Mouse (Mus musculus): ENCODE measurements around the gene Cdk14.
"Not testable (repeated sequence)": the region's sequence is repeated elsewhere in the genome, so short reads cannot be mapped to it uniquely, and the experiment has no call there.

Gene Cdk14

GRCm38 (mm10) chr5:5265861-5266786 is 154.0 kb downstream of the Cdk14 start:
- DNase-seq (ENCODE audit: low read depth, low spot score): peak; percentile 49

- DNase-seq (ENCODE audit: low read depth, low spot score): no peak
These were observed 154.7 kb downstream of the Cdk14 start for GRCm38 (mm10) chr5:5265401-5265841.

- no peak for DNase-seq (ENCODE audit: low read depth, low spot score)
These were observed 155.4 kb downstream of the Cdk14 start for GRCm38 (mm10) chr5:5264712-5265111.

- DNase-seq (ENCODE audit: low read depth, low spot score): no peak
These were observed 158.3 kb downstream of the Cdk14 start for GRCm38 (mm10) chr5:5261725-5262296.

GRCm38 (mm10) chr5:5260966-5261724 is 159.0 kb downstream of the Cdk14 start:
- DNase-seq (ENCODE audit: low read depth, low spot score): no peak

GRCm38 (mm10) chr5:5260309-5260708 is 159.8 kb downstream of the Cdk14 start:
- no peak for DNase-seq (ENCODE audit: low read depth, low spot score)

GRCm38 (mm10) chr5:5254391-5254790 is 165.7 kb downstream of the Cdk14 start:
- DNase-seq (ENCODE audit: low read depth, low spot score): no peak

GRCm38 (mm10) chr5:5253177-5253576 is 166.9 kb downstream of the Cdk14 start:
- DNase-seq (ENCODE audit: low read depth, low spot score): no peak

GRCm38 (mm10) chr5:5247671-5248070 is 172.4 kb downstream of the Cdk14 start:
- no peak for DNase-seq (ENCODE audit: low read depth, low spot score)

GRCm38 (mm10) chr5:5246534-5247175 is 173.5 kb downstream of the Cdk14 start:
- DNase-seq (ENCODE audit: low read depth, low spot score): no peak

GRCm38 (mm10) chr5:5245182-5245581 is 174.9 kb downstream of the Cdk14 start:
- no peak for DNase-seq (ENCODE audit: low read depth, low spot score)

GRCm38 (mm10) chr5:5243648-5244047 is 176.5 kb downstream of the Cdk14 start:
- DNase-seq (ENCODE audit: low read depth, low spot score): no peak

GRCm38 (mm10) chr5:5242704-5243103 is 177.4 kb downstream of the Cdk14 start:
- DNase-seq (ENCODE audit: low read depth, low spot score): no peak

- no peak for DNase-seq (ENCODE audit: low read depth, low spot score)
These were observed 179.0 kb downstream of the Cdk14 start for GRCm38 (mm10) chr5:5241088-5241487.

- DNase-seq (ENCODE audit: low read depth, low spot score): no peak
These were observed 180.0 kb downstream of the Cdk14 start for GRCm38 (mm10) chr5:5240121-5240520.

- DNase-seq (ENCODE audit: low read depth, low spot score): not testable (repeated sequence)
These were observed 185.2 kb downstream of the Cdk14 start for GRCm38 (mm10) chr5:5234935-5235334.

GRCm38 (mm10) chr5:5226966-5227365 is 193.1 kb downstream of the Cdk14 start:
- no peak for DNase-seq (ENCODE audit: low read depth, low spot score)

- no peak for DNase-seq (ENCODE audit: low read depth, low spot score)
These were observed 208.4 kb downstream of the Cdk14 start for GRCm38 (mm10) chr5:5211780-5212135.

- no peak for DNase-seq (ENCODE audit: low read depth, low spot score)
These were observed 208.9 kb downstream of the Cdk14 start for GRCm38 (mm10) chr5:5211034-5211779.

- no peak for DNase-seq (ENCODE audit: low read depth, low spot score)
These were observed 212.1 kb downstream of the Cdk14 start for GRCm38 (mm10) chr5:5208016-5208415.

GRCm38 (mm10) chr5:5206012-5206411 is 214.1 kb downstream of the Cdk14 start:
- no peak for DNase-seq (ENCODE audit: low read depth, low spot score)

Measured in retina, adult 2 months (tissue).